Mouse (Mus musculus): Measurements from ENCODE around the gene Tcte1.

Tcte1 gene

GRCm38 (mm10) chr17:45511757-45512156, 11.5 kb upstream of the Tcte1 start:
- DNase-seq (ENCODE audit: extremely low spot score, low read depth, low spot score) = no peak

DNA sequence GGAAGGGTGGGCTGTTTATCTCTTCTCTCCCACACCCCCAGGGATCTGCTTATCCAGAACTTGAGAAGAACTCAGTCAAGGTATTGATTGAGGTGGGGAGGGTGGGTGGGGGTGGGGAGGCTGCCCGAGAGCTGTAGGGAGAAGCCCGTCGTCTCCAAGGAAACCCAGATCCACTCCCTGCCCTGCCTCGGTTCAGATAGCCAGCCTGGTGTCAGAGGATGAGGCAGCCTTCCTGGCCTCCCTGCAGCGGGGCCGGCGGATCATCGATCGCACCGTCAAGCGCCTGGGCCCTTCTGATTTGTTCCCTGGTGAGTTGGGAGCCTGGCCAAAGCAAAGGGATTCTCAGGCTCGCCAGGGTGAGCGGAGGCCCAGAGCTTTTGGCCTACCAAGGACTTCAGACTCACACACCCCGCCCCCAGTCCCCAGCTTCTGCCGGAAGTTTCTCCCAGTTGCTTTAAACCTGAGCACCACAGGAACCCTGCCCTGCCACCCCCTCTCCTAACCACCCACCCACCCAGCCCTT, 8.0 kb upstream of the Tcte1 start:
- no peak for DNase-seq (ENCODE audit: extremely low spot score, low read depth, low spot score)

GRCm38 (mm10) chr17:45515806-45516205, 7.4 kb upstream of the Tcte1 start:
- no peak for DNase-seq (ENCODE audit: extremely low spot score, low read depth, low spot score)

GRCm38 (mm10) chr17:45516488-45516887, 6.7 kb upstream of the Tcte1 start:
- DNase-seq (ENCODE audit: extremely low spot score, low read depth, low spot score) = peak; percentile 60

DNA sequence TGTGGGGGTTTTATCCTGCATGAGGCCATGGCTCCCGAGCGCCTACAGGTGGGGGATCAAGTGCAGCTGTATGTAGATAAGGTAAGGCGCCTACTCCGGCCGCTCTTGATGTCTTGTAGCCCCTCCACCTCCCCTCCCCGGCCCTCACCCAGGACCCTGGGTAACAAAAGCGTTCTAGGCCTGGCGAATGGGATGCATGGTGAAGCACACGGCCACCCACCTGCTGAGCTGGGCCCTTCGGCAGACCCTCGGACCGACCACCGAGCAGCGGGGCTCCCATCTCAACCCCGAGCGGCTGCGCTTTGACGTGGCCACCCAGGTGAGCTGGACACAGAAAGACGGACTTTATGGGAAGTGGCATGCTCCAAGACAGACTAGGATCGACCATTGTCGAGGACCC, 6.1 kb upstream of the Tcte1 start:
- DNase-seq (ENCODE audit: extremely low spot score, low read depth, low spot score) = no peak

- no peak for DNase-seq (ENCODE audit: extremely low spot score, low read depth, low spot score)
Observed at GRCm38 (mm10) chr17:45517549-45518215, 5.6 kb upstream of the Tcte1 start.

- DNase-seq (ENCODE audit: extremely low spot score, low read depth, low spot score) = no peak
Observed at GRCm38 (mm10) chr17:45518766-45519475, 4.3 kb upstream of the Tcte1 start.

DNA sequence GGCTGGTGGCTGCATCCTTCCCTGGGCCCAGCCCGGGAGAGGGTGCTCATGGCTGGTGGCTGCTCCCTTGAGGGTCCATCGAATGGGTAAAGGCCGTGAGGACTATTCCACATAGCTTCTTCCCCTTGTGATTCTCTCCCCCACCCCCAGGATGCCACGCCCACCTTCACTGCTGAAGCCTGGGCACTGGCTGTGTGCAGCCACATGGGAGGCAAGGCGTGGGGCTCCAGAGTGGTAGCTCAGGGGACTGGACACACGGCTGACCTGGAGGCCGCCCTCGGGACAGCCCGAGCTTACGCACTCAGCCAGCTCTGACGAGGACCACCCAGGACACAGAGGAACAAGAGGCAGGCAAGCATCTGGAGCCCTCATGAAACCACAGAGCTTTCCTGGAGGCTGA, 3.1 kb upstream of the Tcte1 start:
- no peak for DNase-seq (ENCODE audit: extremely low spot score, low read depth, low spot score)

- DNase-seq (ENCODE audit: extremely low spot score, low read depth, low spot score) = no peak
Observed at GRCm38 (mm10) chr17:45524961-45525360, 1.7 kb downstream of the Tcte1 start.

DNA sequence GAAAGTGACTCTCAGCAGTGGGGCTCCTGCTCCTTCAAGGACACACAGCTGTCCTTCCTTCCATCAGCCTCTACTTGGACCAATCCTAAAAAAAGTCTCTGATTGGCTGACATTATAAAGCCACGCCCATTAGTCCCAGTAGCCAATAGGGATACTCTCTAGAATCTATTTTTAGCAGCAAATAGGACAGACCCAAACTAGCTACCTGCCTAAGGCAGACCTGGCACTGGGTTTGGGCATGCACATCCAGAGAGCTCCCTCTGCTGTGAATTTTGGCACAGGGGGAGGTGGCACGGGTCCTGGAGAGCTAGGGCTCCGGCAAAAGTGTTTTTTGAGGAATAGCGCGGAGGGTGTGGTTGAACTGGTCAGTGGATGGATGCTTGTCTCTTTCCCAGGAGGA, 3.3 kb downstream of the Tcte1 start:
- no peak for DNase-seq (ENCODE audit: extremely low spot score, low read depth, low spot score)

DNA sequence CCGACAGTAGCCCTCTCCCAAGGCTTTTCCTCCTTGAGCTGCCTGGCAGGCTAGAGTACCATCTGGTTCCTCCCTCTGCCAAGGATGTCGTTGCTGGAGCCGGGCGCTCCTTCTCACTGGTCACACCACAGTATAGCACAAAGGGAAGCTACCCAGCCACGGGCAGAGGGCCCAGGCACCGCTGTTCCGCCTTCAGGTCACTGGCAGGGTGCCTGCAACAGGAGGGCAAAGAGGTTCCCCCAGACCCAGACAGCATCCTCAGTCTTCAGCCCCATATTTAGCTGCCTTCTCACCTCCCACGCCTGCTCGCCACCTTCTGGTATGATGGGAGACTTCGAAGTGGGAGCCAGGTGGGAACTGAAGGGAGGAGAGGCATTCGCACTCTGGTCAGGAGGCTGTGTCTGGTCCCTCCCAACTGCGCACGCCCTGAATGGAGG, 7.1 kb downstream of the Tcte1 start:
- DNase-seq (ENCODE audit: extremely low spot score, low read depth, low spot score) = no peak

DNA sequence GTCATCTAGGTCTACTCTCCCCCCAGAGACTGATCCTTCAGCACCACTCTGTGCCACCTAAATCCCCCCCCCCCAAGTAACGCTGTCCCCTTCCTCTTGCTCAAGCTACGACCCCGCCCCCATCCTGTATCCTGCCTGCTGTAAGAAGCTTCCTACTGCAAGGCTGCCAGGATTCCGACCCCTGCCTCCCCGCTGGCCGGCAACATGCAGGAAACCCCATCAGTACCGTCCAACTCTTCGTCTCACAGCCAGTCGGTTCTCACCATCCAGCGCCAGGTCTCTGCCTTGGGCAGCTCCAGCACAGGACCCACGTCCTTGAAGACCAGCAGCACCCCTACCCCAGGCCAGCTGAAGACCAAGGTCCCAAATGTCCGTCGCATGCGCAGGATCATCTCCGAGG, 9.7 kb downstream of the Tcte1 start:
- DNase-seq (ENCODE audit: extremely low spot score, low read depth, low spot score) = no peak

DNA sequence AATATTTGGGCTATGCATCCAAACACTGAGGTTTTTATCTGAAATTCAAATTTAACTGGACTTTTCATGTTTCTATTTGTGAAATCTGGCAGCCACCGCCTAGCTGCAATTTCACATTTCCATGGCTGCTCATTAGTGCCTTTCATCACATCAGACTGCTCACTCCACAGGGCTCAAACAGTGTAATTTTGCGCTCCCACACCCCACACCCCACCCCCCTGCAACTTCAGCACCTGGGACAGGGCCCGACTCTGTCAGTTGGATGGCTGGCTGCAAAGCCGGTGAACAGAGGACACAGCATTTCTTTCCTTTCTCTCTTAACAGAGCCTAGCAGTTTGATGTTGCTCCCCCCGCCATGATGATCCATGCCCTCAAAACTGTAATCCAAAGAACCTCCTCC, 13.0 kb downstream of the Tcte1 start:
- no peak for DNase-seq (ENCODE audit: extremely low spot score, low read depth, low spot score)

GRCm38 (mm10) chr17:45538394-45538793, 15.2 kb downstream of the Tcte1 start:
- DNase-seq (ENCODE audit: extremely low spot score, low read depth, low spot score) = no peak

DNA sequence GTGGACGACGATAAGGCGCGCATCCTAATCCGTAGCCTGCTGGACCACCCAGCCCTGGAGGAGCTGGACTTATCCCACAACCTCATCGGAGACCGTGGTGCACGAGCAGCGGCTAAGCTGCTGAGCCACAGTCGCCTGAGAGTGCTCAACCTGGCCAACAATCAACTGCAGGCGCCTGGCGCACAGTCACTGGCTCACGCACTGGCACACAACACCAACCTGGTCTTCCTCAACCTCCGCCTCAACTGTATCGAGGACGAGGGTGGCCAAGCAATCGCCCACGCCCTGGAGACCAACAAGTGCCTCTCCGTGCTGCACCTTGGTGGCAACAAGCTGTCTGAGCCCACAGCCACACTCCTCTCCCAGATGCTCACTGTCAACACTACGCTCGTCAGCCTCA, 16.4 kb downstream of the Tcte1 start:
- DNase-seq (ENCODE audit: extremely low spot score, low read depth, low spot score) = no peak

DNA sequence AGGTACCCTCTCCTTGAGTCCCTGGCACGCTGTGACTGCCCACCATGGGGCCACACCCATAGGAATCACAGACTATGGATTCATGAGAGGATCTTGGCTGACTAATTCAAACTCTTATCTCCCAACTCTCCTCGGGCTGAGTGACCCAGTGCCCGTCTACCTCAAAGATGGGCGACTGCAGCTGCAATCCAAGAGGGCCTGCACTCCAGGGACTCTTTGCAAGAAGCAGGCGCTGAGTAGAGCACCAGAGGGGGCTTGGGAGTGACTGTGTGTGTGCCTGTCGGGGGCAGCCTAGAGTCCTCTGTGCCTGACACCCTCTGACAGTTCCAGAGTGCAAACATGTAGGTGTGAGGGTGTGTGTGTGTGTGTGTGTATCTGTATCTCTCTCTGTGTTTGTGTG, 18.9 kb downstream of the Tcte1 start:
- DNase-seq (ENCODE audit: extremely low spot score, low read depth, low spot score) = no peak

DNA sequence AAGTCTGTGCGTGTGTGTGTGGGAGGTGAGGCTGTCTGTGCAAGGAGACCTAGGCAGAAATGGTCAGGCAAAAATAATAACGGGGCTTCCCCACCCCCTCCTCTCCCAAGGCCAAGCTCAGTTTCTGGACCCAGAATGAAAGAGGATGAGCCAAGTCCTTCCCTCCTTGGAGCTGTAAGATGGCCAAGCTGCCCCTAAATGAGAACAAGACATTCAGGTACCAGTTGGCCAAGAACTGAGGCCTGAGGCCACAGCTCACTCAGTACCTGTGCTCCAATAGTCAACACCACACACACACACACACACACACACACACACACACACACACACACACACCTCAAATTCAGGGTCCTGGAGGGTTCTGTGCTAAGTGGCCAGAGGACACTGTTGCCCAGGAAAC, 19.5 kb downstream of the Tcte1 start:
- DNase-seq (ENCODE audit: extremely low spot score, low read depth, low spot score) = no peak

- no peak for DNase-seq (ENCODE audit: extremely low spot score, low read depth, low spot score)
Observed at GRCm38 (mm10) chr17:45543115-45543514, 19.9 kb downstream of the Tcte1 start.

GRCm38 (mm10) chr17:45544001-45544872, 21.0 kb downstream of the Tcte1 start:
- no peak for DNase-seq (ENCODE audit: extremely low spot score, low read depth, low spot score)

GRCm38 (mm10) chr17:45544873-45545277, 21.6 kb downstream of the Tcte1 start:
- DNase-seq (ENCODE audit: extremely low spot score, low read depth, low spot score) = no peak

DNA sequence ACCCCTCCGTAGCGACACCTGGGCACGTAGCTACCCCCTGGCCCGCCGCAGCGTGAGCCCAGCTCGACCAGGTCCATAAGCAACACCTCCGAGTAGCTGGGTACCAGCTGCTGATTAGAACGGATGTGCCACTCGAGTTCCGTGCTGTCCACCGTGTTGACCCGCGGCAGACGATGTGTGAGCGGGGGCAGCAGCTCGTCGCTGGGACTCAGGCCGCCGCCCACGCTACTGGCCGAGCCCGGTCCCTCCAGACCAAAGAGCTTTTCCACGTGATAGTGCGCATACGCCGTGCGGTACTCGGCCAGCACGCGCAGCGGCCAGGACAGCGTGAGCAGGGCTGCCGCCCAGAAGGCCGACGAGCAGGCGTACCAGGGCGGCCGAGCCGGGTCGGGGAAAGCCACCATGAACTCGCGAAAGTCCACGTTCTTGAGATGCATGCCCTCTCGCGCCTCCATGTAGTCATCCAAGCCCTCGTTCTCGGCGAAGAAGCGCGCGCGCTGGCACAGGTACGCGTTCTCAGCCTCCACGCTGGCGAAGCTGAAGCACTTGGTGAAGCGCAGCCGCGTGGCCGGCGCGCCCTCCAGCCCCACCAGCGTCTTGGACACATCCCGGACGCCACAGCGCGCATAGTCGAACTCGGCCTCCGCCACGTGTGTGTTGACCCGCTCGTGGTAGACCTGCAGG, 22.2 kb downstream of the Tcte1 start:
- no peak for DNase-seq (ENCODE audit: extremely low spot score, low read depth, low spot score)
